Mouse (Mus musculus): Measurements from ENCODE around the gene Rpl28. TPM values are rescaled to one million over a fixed set of nuclear protein-coding genes. Genes with fewer than 3 reads are reported as not detected.

The Rpl28 gene
- total RNA-seq, 2 experiments from 2014 or later = 454 to 487 TPM

DNA sequence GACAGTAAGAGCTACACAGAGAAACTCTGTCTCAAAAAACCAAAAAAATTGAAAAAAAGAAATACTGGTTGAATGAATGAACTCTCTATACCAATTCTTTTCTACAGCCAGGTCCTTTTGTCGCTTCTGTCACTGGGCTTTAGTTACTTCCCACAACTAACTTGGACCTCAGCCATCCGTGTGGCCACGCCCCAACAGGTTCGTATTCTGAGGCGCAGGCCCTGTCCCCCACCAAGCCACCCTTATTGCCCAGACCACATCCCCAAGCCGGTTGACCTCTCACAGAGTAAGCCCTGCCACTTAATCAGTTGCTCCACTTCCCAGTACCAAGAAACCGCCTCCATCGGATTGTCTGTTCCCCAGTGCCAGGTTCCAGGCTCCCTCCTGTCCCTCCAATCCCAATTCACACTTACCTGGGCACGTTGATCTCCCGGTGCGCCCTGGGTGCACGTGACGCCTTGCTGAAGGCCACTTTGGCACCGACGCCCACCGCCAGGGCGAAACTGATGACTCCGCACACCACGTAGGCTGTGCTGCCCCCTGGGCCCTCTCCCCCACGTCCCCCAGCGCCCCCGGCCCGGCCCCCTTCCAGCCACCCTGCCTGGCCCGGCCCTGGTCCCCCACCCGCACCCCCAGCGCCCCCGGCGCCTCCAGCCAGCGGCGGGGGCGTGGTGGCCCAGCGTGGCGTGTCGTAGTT, 43.1 kb downstream of the Rpl28 start:
- DNase-seq = no peak

DNA sequence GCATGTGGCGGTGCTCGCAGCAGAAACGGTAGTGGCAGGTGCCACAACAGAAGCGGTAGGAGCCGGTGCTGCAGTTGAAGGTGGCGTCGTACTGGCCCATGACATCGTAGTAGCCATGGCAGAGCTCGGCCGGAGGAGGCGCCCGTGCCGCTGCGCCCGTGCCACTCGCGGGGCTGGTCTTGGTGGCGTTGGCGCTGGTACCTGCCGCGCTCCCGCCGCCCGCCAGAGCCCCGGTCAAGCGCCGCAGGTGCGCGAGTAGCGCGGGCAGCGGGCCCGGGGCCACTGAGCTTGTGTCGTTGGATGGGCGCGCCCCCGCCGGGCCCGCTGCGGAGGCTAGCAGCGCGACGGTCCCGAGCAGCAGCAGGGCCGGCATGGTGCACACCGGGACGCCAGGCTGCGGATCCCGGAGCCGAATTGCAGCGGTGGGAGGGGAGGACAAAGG, 43.7 kb downstream of the Rpl28 start:
- DNase-seq = peak in 1 of 2 experiments; percentile 49

DNA sequence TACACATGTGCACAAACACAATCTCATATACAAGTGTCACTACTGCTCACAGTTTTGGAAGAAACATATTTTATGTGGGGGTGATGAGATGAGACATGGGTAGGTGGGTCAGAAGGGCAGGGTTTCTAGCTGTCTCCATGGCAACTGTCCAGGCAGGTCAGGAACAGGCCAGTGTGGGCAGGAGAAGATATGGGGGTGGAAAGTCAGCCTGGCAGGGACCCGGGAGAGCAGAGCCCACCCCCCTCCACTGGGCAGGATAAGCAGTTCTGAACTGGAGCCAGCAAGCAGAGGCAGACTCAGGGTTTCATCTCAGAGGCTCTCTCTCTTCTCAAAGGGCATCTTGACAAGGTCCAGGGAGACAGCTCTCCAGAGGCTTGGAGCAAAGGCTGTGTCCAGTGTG, 45.0 kb downstream of the Rpl28 start:
- DNase-seq = no peak

DNA sequence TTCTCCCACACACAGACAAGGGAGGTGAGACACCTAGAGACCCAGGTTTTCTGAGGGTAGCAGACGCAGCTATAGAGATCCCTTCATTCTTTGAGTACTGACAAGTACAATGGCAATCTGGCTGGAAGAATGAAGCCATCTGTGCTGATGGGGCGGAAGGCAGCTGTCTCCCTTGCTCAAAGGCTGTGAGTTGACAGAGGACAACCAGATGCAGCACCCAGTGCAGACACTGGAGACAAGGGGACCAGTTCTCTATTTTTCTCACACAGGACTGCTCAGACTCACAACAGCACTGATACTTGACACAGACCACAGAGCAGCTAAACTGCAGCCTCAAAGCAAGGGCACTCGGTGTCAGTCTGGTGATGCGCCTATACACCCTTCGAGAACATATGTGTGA, 49.4 kb downstream of the Rpl28 start:
- peak; percentile 62 to 74 for DNase-seq

DNA sequence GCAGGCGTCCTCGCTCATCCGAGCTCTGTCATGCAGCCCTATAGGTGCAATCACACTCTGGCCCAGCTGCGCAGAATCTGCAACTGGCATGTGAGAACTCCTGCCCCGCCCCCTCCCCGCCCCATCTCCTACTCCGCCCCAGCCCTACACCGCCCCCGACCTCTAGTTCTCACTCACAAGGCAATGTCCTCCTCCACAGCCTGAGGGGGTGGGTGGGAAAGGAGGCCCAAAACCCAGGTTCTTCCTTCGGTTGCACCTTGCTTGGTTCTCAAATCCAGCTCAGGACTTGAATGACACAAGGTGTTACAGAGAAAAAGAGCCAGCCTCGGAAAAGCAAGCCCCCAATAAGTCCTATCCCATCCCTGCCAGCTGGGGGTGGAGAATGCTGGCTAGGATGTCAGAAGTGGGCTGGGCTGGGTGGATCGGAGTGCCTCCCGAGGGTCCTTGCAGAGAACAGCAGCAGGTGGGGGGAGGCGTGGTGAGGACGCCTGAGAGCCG, 50.0 kb downstream of the Rpl28 start:
- DNase-seq = peak; percentile 61 to 64

DNA sequence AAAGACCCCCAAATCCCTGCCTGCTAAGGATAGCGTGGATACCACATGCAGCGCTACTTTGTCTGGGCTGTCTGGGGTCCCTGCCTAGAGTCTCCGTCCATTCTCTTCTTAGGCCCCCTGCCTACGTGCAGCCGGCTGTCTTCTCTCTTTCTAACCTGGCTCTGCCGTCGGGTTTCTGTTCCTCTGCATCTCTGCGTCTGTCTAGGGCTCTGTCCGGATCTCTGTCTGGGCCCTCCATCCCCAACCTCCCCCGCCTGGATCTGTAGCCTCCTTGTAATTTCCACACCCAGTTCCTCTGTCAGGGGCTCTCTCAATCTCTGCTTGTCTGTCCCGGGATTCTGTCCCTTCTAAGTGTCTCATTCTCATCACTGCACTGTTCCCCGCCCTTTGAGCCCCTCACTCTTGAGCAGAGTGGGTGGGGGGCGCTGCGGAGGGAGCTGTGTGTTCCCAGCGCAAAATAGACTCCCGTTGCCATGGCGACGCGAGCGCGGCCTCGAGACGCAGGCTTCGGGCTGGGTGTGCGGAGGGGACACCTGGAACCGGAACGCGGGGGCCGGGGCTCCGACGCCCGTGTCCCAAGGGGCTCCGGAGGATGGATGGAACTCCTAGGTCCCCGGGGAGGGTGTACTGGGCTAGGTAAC, 51.0 kb downstream of the Rpl28 start:
- peak; percentile 82 to 85 for DNase-seq

DNA sequence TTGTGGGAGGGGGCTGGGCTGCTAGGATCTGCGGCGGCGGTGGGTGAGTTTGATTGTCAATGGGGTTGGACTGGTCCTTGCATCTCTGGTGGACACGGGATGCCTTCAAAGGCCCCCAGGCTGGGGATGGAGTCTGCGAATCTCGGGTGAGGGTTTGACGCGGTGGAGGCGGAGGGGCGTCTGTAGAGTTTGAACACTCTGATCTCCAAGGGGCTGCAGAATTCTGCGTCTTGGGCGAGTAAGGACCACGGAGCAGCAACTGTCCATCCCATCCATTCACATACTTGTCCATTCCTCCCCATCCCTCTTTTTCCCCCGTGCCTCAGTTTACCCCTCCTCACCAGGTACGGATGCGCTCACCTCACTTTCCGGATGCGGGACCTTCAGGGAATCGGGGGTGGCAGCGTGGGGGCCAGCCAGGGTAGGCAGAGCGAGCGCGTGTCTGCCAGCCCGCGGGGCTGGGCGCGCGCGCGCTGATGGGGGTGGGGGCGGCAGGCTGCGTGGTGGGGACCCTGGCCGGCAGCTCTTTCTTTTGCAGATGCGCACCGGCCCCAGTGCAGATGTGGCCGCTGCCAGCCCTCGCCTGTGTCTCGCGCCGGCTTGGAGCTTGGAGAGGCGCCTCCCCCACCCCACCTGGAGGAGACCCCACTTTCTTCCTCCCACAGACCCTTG, 51.7 kb downstream of the Rpl28 start, which contains the start of gene Shisa7:
Shisa7 (minus strand) TSS at position 452 of the 672 bp plus-strand sequence.
- no peak for DNase-seq

Other genes with a start within 250 kb of the Rpl28 start
- 100 to 1,000 TPM; 203 to 220 TPM for gene Syt5, start 245.3 kb upstream of the Rpl28 start, total RNA-seq (2021)
- under 1 TPM; 0.28 to 0.40 TPM for gene Ptprh, start 188.8 kb upstream of the Rpl28 start, total RNA-seq (2021)
- gene Tmem86b, start 161.5 kb upstream of the Rpl28 start, total RNA-seq (2021) = 10 to 100 TPM; 14.4 to 21.5 TPM
- 100 to 1,000 TPM; 134 to 136 TPM for gene Ppp6r1, start 133.9 kb upstream of the Rpl28 start, total RNA-seq (2021)
- 10 to 100 TPM; 85.2 to 87.6 TPM for gene Hspbp1, start 107.8 kb upstream of the Rpl28 start, total RNA-seq (2021)
- gene Brsk1, start 102.3 kb upstream of the Rpl28 start, total RNA-seq (2021) = 100 to 1,000 TPM; 325 to 344 TPM
- under 1 TPM; 0.18 to 0.20 TPM for gene Tmem150b, start 67.6 kb upstream of the Rpl28 start, total RNA-seq (2021)
- gene Kmt5c, start 52.8 kb upstream of the Rpl28 start, total RNA-seq (2021) = 10 to 100 TPM; 35.3 to 38.7 TPM
- 1 to 10 TPM; 3.3 to 6.2 TPM for gene Cox6b2, start 39.8 kb upstream of the Rpl28 start, total RNA-seq (2021)
- gene Fam71e2, start 21.6 kb upstream of the Rpl28 start, total RNA-seq (2021) = not detected
- under 1 TPM in 1 of 2 experiments, not detected in 1; 0.47 TPM for gene Il11, start 10.0 kb upstream of the Rpl28 start, total RNA-seq (2021)
- gene Tmem190, start 9.9 kb upstream of the Rpl28 start, total RNA-seq (2021) = not detected
- 1 to 10 TPM; 1.4 to 2.0 TPM for gene Tmem238, start 3.2 kb upstream of the Rpl28 start, total RNA-seq (2021)
- gene Ube2s, start 19.7 kb downstream of the Rpl28 start, total RNA-seq (2021) = 100 to 1,000 TPM; 103 to 109 TPM
- 100 to 1,000 TPM; 176 to 202 TPM for gene Shisa7, start 51.8 kb downstream of the Rpl28 start, total RNA-seq (2021)
- gene Isoc2b, start 77.4 kb downstream of the Rpl28 start, total RNA-seq (2021) = 1 to 10 TPM; 4.0 to 7.8 TPM
- gene Isoc2a, start 84.3 kb downstream of the Rpl28 start, total RNA-seq (2021) = 10 to 100 TPM; 11.4 to 13.6 TPM
- gene Gm36210, start 113.6 kb downstream of the Rpl28 start, total RNA-seq (2021) = under 1 TPM; 0.51 to 0.62 TPM
- gene Zfp628, start 122.3 kb downstream of the Rpl28 start, total RNA-seq (2021) = 10 to 100 TPM; 12.7 to 13.2 TPM
- 100 to 1,000 TPM; 119 to 120 TPM for gene Nat14, start 129.2 kb downstream of the Rpl28 start, total RNA-seq (2021)
- gene Ssc5d, start 132.9 kb downstream of the Rpl28 start, total RNA-seq (2021) = 1 to 10 TPM; 2.9 to 3.8 TPM
- under 1 TPM; 0.27 to 0.30 TPM for gene Sbk2, start 171.5 kb downstream of the Rpl28 start, total RNA-seq (2021)
- 1 to 10 TPM in 1 of 2 experiments, under 1 TPM in 1; 0.70 to 1.4 TPM for gene Sbk3, start 178.3 kb downstream of the Rpl28 start, total RNA-seq (2021)
- gene Zfp579, start 203.3 kb downstream of the Rpl28 start, total RNA-seq (2021) = 10 to 100 TPM; 31.6 to 35.9 TPM
- 1 to 10 TPM; 6.5 to 8.1 TPM for gene Zfp524, start 221.5 kb downstream of the Rpl28 start, total RNA-seq (2021)
- gene Fiz1, start 221.8 kb downstream of the Rpl28 start, total RNA-seq (2021) = 10 to 100 TPM; 19.6 to 25.1 TPM
- not detected for gene Gm44973, start 222.6 kb downstream of the Rpl28 start, total RNA-seq (2021)
- 10 to 100 TPM; 33.5 to 39.7 TPM for gene Zfp865, start 227.5 kb downstream of the Rpl28 start, total RNA-seq (2021)
- 10 to 100 TPM; 56.9 to 61.9 TPM for gene Ccdc106, start 227.7 kb downstream of the Rpl28 start, total RNA-seq (2021)
- not detected for gene 4632433K11Rik, start 241.2 kb downstream of the Rpl28 start, total RNA-seq (2021)
- 1 to 10 TPM; 5.1 to 5.4 TPM for gene Zfp784, start 245.6 kb downstream of the Rpl28 start, total RNA-seq (2021)